ENCODE assay signal across 1 mouse cellular context in the genomic region with DNA sequence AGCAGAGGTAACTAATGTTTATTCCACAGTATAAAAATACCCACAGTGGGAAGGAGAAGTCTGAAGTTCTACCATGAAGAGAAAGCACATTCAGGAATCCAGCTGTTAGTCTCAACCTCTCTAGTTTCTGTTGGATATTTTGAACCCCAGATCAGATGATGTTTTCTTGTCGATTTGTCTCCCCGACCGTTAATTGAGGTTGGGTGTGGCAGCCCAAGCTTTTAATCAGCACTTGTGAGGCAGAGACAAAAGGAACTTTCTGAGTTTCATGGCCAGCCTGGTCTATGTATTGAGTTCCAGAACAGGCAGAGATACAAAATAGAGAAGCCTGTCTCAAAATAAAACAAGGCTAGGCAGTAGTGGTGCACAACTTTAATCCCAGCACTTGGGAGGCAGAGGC.
A peak's percentile ranks its signal among the peaks of the same experiment; 100 is the strongest.
TF ChIP-seq lines count a peak whose summit lies in the region.

No protein-coding gene starts in this region.

TF ChIP-seq in MEL, 35 proteins besides CTCF, POLR2A, EP300 and RAD21 (continued from another document):
- TF ChIP-seq TCF12 (IDR thresholded peaks at IDR 0.05; ENCODE audit: low read depth, low read length), result peak; percentile 78
- TF ChIP-seq UBTF (IDR thresholded peaks at IDR 0.05; ENCODE audit: borderline replicate concordance, insufficient read depth, low read depth, low read length), result no peak
